9 mouse cellular contexts compared by ENCODE assay signal in the genomic region with DNA sequence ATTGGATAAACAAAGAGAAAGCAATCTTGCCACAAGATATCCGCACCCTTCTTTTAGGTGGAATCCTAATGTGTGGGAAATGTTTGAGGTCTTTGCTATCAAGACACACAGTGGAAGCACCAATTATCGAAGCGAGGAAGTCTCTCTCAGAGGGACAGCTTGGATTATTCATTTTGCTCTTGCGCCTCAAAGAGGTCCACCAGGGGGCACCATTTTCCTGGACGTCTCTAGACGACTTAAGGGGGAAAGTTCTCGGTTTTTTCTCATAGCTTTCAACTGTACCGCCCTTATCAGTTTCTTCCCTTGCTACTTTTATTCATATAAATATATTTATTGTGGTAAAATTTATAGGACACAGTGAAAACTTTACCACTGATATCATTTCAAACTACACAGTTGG. TPM values are rescaled to one million over a fixed set of nuclear protein-coding genes. Genes with fewer than 3 reads are reported as not detected.
DNase-seq lines count a peak whose midpoint lies in the region; ATAC-seq and TF ChIP-seq lines count a peak whose summit lies in the region.
"Had no signal": no experiment of that assay in that cellular context is flagged by ENCODE, and none has a peak within 500 bp of the region (broad histone marks: within the 10 kb centered on the region; RNA-seq: fewer than 3 reads in every experiment).

No protein-coding gene starts in this region.

- peak; percentile 60 for DNase-seq in heart, adult 8-10 months (ENCODE audit: low spot score)
- DNase-seq in heart, adult 11 months, result no peak
- no peak for DNase-seq in MEL (ENCODE audit: low read depth, low spot score)
- DNase-seq in cerebellum, adult 8-10 months, result peak; percentile 74
- DNase-seq in heart, postnatal 0 days (ENCODE audit: low spot score), result peak; percentile 38
- peak; percentile 37 to 63 for DNase-seq in left cerebral cortex, postnatal 25 days (ENCODE audit: low spot score in 2 of 2)
- DNase-seq in ovary, adult 18-20 months (ENCODE audit: low spot score), result peak; percentile 9
- peak; percentile 63 for DNase-seq in thymus, postnatal 25 days

- H3K4me1 ChIP-seq in MEL (ENCODE audit: control insufficient read depth in 1 of 2, insufficient read depth in 2 of 2, low read length in 2 of 2), result no peaks in the 10 kb centered on the region
- no peaks in the 10 kb centered on the region for H3K4me1 ChIP-seq in heart, postnatal 0 days (ENCODE audit: control insufficient read depth, insufficient read depth)
- H3K4me1 ChIP-seq: liver, embryonic 15.5 days had no signal

- ATAC-seq in heart, postnatal 0 days (ENCODE audit: insufficient read depth, low read depth), result no peak

- H3K4me3 ChIP-seq in MEL (ENCODE audit: control insufficient read depth in 1 of 2, insufficient read depth in 1 of 2, low read depth in 2 of 2, low read length in 2 of 2), result no peak overlapping the region
- H3K4me3 ChIP-seq in heart, postnatal 0 days (ENCODE audit: low read depth, low read length), result no peak overlapping the region
- H3K4me3 ChIP-seq: liver, embryonic 15.5 days had no signal

- H3K27ac ChIP-seq in MEL (ENCODE audit: control insufficient read depth, low read depth, low read length), result no peak overlapping the region
- no peak overlapping the region for H3K27ac ChIP-seq in heart, postnatal 0 days (ENCODE audit: low read depth)
- H3K27ac ChIP-seq: liver, embryonic 15.5 days had no signal

- no peaks in the 10 kb centered on the region for H3K79me2 ChIP-seq in MEL (ENCODE audit: control insufficient read depth, insufficient read depth, low read length, poor library complexity)

- no peaks in the 10 kb centered on the region for H3K9me3 ChIP-seq in MEL (replicated peaks; ENCODE audit: insufficient read depth, low read length)
- no peaks in the 10 kb centered on the region for H3K9me3 ChIP-seq in heart, postnatal 0 days (replicated peaks; ENCODE audit: control insufficient read depth, low read length)
- H3K9me3 ChIP-seq: liver, embryonic 15.5 days had no signal

- WGBS in heart, postnatal 0 days, result 15% methylated on average over 8 of the region's 8 CpGs

- no peak overlapping the region for H3K9ac ChIP-seq in MEL (ENCODE audit: control insufficient read depth, low read depth, low read length, poor library complexity, severe bottlenecking)
- no peak overlapping the region for H3K9ac ChIP-seq in heart, postnatal 0 days (replicated peaks; ENCODE audit: low read depth, low read length)
- H3K9ac ChIP-seq: liver, embryonic 15.5 days had no signal

- H3K4me2 ChIP-seq in heart, postnatal 0 days (ENCODE audit: low read depth, low read length), result peak overlapping the region; percentile 11; the same call in 1 of the 2 replicates
- H3K4me2 ChIP-seq: liver, embryonic 15.5 days had no signal

- no peaks in the 10 kb centered on the region for H3K36me3 ChIP-seq in MEL (ENCODE audit: control insufficient read depth in 1 of 2, insufficient read depth in 2 of 2, low read length in 2 of 2)
- no peaks in the 10 kb centered on the region for H3K36me3 ChIP-seq in heart, postnatal 0 days (replicated peaks; ENCODE audit: control insufficient read depth, insufficient read depth, low read length)
- H3K36me3 ChIP-seq: liver, embryonic 15.5 days had no signal

- TF ChIP-seq EP300 in MEL (IDR thresholded peaks at IDR 0.05; ENCODE audit: low read depth in 1 of 2, low read length in 2 of 2), result no peak
- TF ChIP-seq EP300 in heart, postnatal 0 days (IDR thresholded peaks at IDR 0.05; ENCODE audit: low read depth), result no peak

- no peaks in the 10 kb centered on the region for H3K27me3 ChIP-seq in MEL (ENCODE audit: control insufficient read depth in 1 of 2, insufficient read depth in 2 of 2, low read length in 2 of 2)
- H3K27me3 ChIP-seq in heart, postnatal 0 days (ENCODE audit: control insufficient read depth, insufficient read depth, low read length), result no peaks in the 10 kb centered on the region
- H3K27me3 ChIP-seq: liver, embryonic 15.5 days had no signal

- peak in 2 of 3 experiments; percentile 1 to 19; a peak in 1 of 6 replicates for TF ChIP-seq CTCF in MEL (IDR thresholded peaks at IDR 0.05 in 2 of 3, conservative IDR thresholded peaks at IDR 0.05 in 1 of 3; ENCODE audit: control insufficient read depth in 1 of 3, insufficient read depth in 1 of 3, low read depth in 2 of 3, low read length in 3 of 3, poor library complexity in 1 of 3, severe bottlenecking in 1 of 3)
- peak; percentile 81 for TF ChIP-seq CTCF in heart, postnatal 0 days (IDR thresholded peaks at IDR 0.05; ENCODE audit: low read depth)

- intact Hi-C loops in left cerebral cortex, postnatal 25 days (cut with DNase I), result loop anchor here (2.0 kb wide), 1 partner anchor 143 kb away; no protein-coding TSS in a partner anchor

- no peak for TF ChIP-seq RAD21 in MEL (IDR thresholded peaks at IDR 0.05; ENCODE audit: low read depth, low read length)

- TF ChIP-seq POLR2A in MEL (IDR thresholded peaks at IDR 0.05; ENCODE audit: control insufficient read depth in 1 of 2, insufficient read depth in 1 of 2, low read depth in 1 of 2, low read length in 2 of 2, poor library complexity in 1 of 2), result no peak

TF ChIP-seq in MEL, 35 proteins besides CTCF, POLR2A, EP300 and RAD21:
- no peak for TF ChIP-seq E2F4 (IDR thresholded peaks at IDR 0.05; ENCODE audit: borderline replicate concordance, low read depth, low read length)
- TF ChIP-seq MYC (IDR thresholded peaks at IDR 0.05; ENCODE audit: low read depth, low read length), result no peak
- TF ChIP-seq TBP (IDR thresholded peaks at IDR 0.05; ENCODE audit: low read depth, low read length), result no peak
- TF ChIP-seq POLR2AphosphoS5 (IDR thresholded peaks at IDR 0.05; ENCODE audit: borderline replicate concordance, low read depth, low read length), result no peak
- no peak for TF ChIP-seq TCF12 (IDR thresholded peaks at IDR 0.05; ENCODE audit: low read depth, low read length)
- no peak for TF ChIP-seq USF1 (IDR thresholded peaks at IDR 0.05; ENCODE audit: low read depth, low read length)
- TF ChIP-seq JUND (IDR thresholded peaks at IDR 0.05; ENCODE audit: low read depth, low read length), result no peak
- no peak for TF ChIP-seq BHLHE40 (IDR thresholded peaks at IDR 0.05; ENCODE audit: borderline replicate concordance, low read depth, low read length)
- no peak for TF ChIP-seq POLR2AphosphoS2 (IDR thresholded peaks at IDR 0.05; ENCODE audit: low read length)
- TF ChIP-seq UBTF (IDR thresholded peaks at IDR 0.05; ENCODE audit: borderline replicate concordance, insufficient read depth, low read depth, low read length), result no peak
- no peak for TF ChIP-seq MAFK (IDR thresholded peaks at IDR 0.05; ENCODE audit: borderline replicate concordance, low read depth, low read length)
- TF ChIP-seq ELF1 (IDR thresholded peaks at IDR 0.05; ENCODE audit: low read depth, low read length), result no peak
- no peak for TF ChIP-seq MXI1 (IDR thresholded peaks at IDR 0.05; ENCODE audit: low read depth, low read length)
- TF ChIP-seq GABPA (IDR thresholded peaks at IDR 0.05; ENCODE audit: low read depth, low read length), result no peak
- TF ChIP-seq ZMIZ1 (IDR thresholded peaks at IDR 0.05; ENCODE audit: low read depth, low read length), result no peak
- TF ChIP-seq NELFE (IDR thresholded peaks at IDR 0.05; ENCODE audit: low read depth, low read length), result no peak

RNA-seq across cellular contexts. Expression of a gene that starts 36.7 kb away (rescaled TPM):
- 1 to 10 TPM in 3 of 4 experiments, under 1 TPM in 1; 0.97 to 1.4 (median 1.2) TPM for total RNA-seq in heart, adult 8-10 months (2022)
- not detected in 2 replicates for total RNA-seq in MEL (2012; rRNA removed)
- not detected for polyA plus RNA-seq in MEL (2012; ENCODE audit: insufficient read depth in 1 of 2, insufficient read length in 2 of 2, low read depth in 1 of 2, low replicate concordance in 2 of 2, missing spikeins in 1 of 2)
- 1.6 and 3.8 TPM in 2 replicates for total RNA-seq in heart, postnatal 0 days (2014; rRNA removed; ENCODE audit: low replicate concordance)
- 0.33 and 0.37 TPM in 2 replicates for polyA plus RNA-seq in heart, postnatal 0 days (2015; fragmentation: Nextera tagmentation; extraction: Ambion mirVana)
- total RNA-seq in left cerebral cortex, postnatal 25 days (2021), result 100 to 1,000 TPM; 109 to 116 TPM

Comparison
In these comparisons a context has a peak if more than half of its experiments do, and no peak if none do; other contexts are left out.
1. DNase-seq: peak in heart, adult 8-10 months (single experiment), cerebellum, adult 8-10 months (single experiment), heart, postnatal 0 days (single experiment), left cerebral cortex, postnatal 25 days (2 of 2), ovary, adult 18-20 months (single experiment) and thymus, postnatal 25 days (single experiment); none in heart, adult 11 months (single experiment) and MEL (single experiment).
2. RNA of a gene that starts 36.7 kb away (total RNA-seq): 109 to 116 TPM in left cerebral cortex, postnatal 25 days; 1.6 to 3.8 TPM in heart, postnatal 0 days, 0.97 to 1.4 TPM in heart, adult 8-10 months and not detected in MEL; every median in the first group is over 10 times any median in the second.